Mouse (Mus musculus) frontal cortex, postnatal 36 days (tissue): ENCODE results near the gene Rapgef6.
"Not testable (repeated sequence)": the region's sequence is repeated elsewhere in the genome, so short reads cannot be mapped to it uniquely, and the experiment has no call there.

Experiments used
- DNase-seq, 2 experiments: peaks; one replicate each; pipeline ENCODE4 v3.0.0; 2022; ENCODE audit warnings: low spot score in 2 of 2

Rapgef6 gene

DNA sequence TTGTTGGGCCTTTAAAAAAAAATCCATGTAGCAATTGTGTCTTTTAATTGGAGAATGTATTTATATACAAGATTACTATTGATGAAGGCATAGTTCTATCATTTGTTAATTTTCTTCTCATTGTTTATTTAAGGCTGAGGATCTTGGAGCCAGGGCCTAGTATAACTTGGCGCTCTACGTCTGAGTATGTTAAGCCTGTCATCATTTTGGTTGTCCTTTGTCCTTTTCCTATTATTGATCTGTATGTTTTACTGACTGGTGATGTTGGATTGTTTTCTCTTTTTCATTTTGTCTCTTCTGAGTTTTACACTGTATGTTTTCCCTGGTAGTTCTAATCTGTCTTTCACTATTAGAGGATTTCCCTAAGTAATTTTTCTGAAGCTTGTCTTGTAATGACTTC, 52.1 kb downstream of the Rapgef6 start:
- no peak for DNase-seq

DNA sequence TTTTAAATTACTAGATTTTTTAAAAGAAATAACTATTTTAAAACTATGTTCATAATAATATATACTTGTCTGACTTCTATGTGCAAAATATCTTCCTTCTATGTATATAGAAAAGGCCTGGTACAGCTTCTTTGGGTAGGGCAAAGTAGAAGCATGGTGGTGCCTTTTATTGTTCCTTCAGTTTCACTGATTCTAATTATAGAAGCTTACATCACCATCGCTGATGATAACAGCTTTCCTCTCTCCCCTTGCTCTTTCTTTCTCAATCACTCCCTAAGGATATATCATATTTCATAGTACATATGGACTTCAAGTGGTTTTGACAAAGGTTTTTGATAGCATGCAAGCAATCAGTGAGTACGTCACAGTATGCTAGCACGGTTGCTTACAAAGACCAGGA, 69.9 kb downstream of the Rapgef6 start:
- DNase-seq: no peak

DNA sequence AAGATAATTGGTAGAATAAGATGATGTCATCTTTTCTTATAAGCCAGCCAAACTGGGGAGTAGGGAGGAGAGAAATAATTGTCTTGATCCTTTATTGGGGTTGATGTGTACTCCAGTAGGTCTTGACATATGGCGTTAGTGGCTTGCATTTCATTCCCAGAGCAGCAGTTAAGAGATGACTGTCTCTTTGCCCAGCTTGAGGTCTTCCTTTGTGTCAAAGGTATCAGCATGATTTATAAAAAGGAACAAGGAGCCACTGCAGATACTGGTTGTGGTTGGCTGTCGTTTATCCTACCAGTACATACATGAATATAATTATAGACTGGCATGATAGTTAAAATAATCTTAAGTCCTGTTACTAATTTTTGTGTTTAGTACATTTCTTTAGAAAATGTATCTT, 71.4 kb downstream of the Rapgef6 start:
- no peak for DNase-seq

DNA sequence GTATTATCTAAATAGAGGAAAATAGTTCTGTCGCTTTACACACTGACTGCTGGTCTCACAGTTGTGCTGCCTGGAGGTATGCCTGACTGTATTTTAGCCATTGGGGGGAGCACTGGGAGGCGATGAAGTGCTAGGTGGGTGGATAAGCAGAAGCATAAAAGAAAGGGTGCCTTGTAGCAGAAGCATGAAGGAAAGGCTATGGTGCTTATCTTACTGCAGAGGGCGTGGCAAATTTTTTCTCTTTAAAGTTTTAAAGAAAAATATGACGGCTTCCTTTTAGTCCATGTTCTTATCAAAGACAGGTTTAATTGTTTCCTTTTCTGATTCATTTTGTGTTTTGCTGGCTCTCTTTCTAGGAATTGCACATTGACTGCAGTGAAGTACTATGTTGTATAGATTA, 72.4 kb downstream of the Rapgef6 start:
- DNase-seq: peak; percentile 27 to 36

DNA sequence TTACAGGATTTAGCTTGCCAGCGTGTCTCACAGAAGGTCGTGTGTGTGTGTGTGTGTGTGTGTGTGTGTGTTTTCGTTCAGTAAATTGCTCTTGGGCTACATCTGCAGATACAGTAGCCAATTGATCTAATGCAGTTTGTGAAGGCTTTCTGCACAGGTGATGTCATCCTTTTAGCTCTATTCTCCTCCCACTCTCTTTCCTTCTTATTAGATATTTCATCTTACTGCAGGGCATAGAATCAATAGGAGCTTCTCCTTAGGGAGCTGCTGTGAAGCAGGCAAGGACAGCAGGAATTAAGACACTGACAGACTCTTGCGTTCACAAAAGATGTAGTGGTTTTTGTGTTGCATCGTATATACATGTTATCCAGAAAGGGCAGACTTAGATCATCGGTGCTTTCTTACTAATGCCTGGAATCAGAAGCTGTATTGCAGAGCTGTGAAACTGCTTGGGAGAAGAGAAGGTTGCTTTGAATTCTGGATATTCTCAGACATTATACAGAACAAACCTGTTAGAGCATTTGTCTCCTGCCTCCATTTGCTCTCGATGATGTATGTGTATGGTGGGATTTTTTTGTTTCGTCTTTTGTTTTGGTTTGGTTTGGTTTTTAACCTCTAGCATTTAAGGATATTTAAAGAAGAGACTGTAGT, 73.4 kb downstream of the Rapgef6 start:
- DNase-seq: peak; percentile 26 to 54

DNA sequence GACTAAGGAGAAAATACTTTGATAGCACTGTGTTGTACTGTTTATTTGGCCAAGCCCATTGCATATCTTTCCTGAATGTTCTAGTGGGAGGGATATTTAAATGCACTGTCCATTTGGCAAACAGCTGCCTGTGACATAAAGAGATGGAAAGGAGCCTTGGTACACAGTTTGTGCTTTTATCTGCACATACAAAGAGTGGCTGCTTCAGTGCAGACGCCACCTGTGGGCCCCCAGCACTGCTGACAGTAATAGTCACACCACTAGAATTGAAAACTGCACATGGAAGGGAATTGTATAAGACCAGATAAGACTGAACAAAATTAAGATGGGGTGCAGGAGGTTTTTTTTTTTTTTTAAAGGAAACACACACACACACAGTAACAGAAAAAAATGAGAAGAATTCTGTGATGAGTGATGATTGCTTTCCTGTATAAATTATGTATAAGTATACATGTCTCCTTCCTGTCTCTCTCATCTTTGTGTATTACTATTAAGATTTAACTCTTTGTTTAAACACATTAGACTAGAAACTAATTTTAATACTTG, 75.3 kb downstream of the Rapgef6 start:
- DNase-seq: peak in 1 of 2 experiments; percentile 31

DNA sequence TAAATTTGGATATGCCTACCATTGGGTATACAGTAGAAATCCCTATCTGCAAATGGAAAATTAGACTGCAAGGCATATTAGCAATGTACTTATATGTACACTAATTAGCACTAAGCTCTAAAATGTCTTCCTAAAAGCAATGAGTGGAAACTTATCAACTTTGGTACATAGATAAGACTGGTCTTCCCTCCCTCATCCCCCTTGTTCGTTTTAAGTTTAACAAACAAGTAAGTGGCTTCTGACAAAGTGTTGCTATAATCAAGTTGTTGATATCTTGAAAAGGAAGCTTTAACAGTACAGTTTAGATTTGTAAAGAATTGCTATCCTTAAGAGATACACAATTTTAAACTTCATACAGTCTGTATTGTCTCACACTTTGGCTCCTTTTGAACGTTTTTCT, 78.5 kb downstream of the Rapgef6 start:
- DNase-seq: no peak

DNA sequence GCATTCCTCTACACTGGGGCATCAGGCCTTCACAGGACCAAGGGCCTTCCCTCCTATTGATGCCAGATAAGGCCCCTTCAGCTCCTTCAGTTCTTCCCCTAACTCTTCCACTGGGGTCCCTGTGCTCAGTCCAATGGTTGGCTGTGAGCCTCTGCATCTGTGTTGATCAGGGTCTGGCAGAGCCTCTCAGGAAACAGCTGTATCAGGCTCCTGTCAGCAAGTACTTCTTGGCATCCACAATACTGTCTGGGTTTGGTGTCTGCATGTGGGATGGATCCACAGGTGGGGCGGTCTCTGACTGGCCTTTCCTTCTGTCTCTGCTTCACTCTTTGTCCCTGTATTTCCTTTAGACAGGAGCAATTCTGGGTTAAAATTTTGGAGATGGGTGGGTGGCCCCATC, 80.1 kb downstream of the Rapgef6 start:
- not testable (repeated sequence) for DNase-seq

DNA sequence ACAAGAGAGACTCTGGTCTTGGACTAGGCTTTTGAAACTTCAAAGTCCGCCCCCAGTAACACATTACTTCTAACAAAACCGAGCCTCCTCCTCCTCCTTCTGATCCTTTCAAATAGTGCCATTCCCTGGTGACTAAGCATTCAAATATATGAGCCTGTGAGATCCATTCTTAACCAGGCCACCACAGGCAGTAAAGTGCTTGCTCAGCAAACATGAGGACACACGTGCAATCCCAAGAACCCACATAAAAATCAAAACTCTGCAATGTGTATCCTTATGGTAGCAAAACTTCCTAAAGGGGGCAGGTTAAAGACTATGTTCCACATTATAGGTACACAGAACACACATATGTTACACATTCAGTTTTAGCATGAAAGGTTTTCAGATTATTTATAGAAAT, 81.8 kb downstream of the Rapgef6 start:
- no peak for DNase-seq

DNA sequence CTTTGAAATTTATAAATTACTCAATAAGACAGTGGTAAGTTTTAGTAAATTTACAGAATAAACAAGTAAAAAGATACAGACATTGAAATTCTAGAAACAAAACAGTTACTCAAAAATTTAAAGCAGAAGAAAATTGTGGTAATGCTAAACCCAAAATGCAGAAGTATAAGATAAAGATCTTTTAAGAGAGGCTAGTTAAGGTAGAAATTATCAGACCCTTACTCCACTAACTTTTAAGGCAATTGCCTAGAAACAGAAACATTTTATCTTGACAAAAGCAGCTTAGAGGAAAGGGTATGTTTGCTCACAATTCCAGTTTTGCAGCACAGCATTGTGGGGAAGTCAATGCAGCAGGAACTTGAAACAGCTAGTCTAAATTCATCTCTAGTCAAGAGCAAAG, 91.0 kb downstream of the Rapgef6 start:
- no peak for DNase-seq

DNA sequence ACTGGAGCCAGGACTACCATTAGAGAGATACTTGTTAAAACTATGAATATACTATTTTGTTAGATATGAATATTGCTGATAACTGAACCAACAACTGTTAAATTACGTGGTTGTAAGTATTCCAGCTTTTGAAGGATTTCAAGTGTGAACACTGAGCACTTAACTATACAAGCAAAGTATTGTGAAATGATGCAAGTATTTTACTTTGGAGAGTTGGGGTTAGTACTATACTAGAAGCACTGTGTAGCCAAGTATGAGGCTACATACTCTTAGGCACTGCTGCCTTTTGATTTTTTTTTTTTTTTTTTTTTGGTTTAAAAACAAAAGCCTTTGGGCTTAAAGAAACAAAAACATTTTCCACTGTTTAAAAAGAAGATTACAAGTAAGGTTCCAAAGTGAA, 91.9 kb downstream of the Rapgef6 start:
- DNase-seq: no peak

DNA sequence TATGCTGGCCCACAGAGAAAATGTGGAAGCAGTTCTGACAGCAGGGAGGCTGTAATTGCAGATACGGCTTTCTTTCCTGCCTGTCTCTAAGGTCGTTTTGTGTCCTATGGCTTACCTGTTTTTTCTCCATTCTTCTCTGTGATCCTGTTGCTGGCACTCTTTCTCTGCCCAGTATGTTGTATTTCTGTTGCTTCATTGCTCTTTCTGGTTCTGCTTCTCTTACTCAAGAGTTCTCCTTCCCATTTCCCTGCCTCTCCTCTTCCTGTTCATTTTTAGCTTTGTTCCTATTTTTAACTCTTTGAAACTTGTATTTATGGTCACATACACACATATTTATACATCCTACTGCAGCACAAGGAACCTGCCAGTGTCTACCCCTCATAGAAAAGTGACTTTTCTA, 96.2 kb downstream of the Rapgef6 start:
- DNase-seq: no peak

DNA sequence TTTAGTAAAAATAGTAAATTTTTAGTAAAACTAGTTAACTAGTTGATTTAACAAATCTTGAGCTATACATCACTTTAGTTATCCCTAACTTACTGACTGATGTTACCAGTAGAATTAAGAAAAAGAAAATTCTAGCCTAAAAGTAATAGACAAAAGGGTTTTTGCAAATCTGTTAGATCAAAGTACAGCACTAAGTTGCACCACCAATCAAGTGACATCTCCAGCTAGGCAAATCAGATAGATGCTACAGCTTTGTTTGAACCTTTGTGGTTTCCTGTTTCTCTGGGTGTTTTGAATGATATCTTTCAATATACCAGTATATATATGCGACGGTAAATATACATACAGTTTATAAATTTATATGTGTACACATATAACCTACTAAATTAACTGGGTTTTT, 99.1 kb downstream of the Rapgef6 start:
- no peak for DNase-seq

DNA sequence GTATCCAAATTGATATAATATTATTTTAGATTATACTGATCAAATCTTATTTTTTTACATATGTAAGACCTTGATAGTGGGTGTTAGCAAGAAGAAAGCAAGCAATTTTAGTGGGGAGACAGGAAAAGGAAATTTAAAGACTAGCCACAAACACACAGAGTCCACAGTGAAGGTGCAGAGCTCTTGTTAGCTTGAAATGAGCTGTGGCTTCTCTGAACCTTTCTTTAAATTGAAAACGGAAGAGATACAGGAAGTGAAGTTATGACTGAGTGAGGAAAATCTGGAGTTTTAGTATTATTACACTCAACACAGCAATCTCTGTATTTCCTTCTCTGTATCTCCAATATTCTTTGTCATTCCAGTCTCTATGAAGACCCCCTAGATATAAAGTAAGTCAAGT, 104.3 kb downstream of the Rapgef6 start:
- DNase-seq: no peak

DNA sequence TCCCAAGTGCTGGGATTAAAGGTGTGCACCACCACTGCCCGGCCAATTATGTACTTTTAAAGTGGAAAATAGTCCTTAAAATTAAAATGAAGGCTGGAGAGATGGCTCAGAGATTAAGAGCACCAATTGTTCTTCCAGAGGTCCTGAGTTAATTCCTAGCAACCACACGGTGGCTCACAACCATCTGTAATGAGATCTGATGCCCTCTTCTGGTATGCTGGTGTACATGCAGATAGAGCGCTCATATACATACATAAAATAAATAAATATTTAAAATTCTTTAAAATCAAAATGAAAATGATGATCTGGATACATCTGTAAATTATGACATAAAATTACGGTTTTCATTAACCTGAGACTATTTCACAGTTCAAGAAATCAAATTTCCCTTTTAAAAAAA, 123.8 kb downstream of the Rapgef6 start:
- no peak for DNase-seq

DNA sequence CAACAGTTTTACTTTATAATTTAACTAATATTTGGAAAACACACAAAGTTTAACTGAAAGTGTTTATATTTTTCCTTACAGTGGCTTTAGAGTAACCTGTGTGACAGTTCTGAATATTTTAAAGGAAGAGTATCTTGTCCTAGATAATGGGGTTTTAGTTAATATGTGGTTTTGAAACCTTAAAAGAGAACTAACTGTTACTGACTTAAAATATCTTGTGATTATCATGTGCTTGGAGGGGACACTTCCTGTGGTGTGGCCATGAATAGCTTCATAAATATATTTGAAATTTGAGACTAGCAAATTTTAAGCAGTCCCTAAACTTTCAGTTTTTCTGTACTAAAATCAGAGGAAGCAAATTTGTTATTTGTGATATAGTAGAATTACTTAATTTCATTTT, 125.9 kb downstream of the Rapgef6 start:
- DNase-seq: no peak

DNA sequence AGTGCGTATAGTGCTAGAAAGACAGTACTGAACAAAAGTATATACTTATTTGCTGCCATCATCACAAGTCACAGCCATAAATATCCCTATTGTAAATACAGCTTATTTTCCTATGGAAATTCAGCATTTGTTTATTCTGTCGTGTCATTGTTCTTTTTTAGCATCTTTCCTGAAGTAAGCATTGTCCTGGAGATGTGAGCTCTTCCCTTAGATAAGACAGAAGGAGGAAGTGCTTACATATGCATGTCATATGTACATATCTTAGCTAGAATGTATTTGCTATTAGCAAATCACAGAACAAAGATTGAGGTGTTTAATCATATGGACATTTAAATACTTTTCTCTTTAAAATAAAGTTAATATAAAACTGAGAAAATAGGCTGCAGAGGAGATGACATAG, 132.8 kb downstream of the Rapgef6 start:
- DNase-seq: no peak

DNA sequence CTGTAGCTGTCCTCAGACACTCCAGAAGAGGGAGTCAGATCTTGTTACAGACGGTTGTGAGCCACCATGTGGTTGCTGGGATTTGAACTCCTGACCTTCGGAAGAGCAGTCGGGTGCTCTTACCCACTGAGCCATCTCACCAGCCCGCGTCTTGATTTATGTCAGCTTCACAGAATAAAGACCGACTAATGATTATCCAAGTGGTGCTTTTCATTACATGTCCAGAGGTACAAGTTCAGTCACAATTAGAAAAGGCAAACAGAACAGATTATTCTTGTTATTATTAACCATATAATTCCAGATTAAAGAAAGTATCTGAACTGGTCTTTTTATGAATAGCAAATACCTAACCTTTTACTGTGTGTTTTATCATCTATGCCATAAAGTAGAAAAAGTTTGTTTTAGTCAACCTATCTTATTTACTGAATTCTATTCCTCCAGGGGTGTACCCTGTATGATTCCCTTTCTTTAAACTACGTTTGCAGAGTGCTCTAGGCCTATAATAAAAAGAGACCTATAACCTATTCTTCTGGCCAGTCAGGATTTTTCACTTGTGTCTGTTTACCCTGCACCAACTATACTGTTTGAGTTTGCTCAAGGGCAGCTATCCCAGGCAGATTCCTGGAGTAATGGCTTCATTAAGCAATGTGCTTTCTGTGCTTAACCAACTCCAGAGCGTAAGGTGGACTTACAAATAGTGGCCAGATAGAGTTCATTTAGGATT, 151.1 kb downstream of the Rapgef6 start:
- no peak for DNase-seq

DNA sequence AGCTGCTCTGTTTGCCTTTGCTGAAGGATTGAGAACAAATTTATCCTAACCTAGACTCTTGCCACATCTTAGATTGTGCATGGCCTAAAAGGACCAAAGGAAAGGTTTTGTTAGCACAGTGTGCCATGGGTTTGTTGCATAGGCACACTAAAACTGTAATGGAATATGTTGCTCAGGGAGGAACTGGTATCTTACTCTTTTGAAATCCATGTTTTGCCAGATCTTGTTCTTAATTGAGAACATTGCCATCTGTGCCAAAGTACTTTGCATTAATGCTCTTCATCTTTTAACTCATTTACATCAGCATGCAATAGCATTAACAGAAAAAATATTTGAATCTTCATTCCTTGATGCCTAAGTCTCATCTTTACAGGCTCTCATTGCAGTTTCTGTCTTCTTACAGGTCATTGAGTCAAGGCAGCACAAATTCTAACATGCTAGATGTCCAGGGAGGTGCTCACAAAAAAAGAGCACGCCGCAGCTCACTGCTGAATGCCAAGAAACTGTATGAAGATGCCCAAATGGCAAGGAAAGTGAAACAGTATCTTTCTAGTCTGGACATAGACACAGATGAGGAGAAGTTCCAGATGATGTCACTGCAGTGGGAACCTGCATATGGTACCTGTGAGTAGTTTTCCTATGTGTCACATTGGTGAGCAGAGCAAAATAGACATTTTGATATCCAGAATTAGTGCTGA, 153.3 kb downstream of the Rapgef6 start:
- peak in 1 of 2 experiments; percentile 13 for DNase-seq

DNA sequence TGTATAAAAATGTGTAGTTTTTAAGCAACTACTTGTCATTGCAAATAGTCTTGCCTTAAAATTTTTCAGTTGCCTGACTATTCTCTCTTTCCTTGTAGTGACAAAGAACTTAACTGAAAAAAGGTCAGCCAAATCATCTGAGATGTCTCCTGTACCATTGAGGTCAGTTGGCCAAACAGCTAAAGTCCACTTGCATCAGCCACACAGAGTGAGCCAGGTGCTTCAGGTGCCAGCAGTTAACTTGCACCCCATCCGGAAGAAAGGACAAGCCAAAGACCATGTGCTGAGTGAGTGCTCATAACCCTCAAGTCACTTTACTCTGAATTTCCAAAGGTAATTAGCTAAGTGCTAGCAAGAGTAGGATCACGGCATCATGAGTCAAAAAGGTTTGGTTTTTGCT, 156.5 kb downstream of the Rapgef6 start:
- no peak for DNase-seq

DNA sequence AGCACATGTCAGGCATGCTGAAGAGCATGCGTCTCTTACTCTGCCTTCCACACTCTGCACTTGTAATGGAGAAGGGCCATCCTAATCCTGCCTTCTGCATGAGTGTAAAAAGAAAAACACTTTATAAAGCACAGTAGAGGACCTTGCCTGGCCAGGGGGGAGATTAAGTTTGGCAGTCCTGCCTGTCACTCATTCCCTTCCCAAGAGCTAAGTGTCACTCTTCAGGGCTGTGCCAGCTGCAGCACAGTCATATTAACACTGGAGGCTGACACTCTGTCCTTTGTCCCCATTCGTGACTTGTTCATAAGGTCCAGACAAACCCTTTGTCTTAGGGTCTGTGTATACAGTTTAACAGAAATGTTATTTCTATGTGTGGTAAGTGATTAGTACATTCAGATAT, 162.2 kb downstream of the Rapgef6 start:
- DNase-seq: no peak

DNA sequence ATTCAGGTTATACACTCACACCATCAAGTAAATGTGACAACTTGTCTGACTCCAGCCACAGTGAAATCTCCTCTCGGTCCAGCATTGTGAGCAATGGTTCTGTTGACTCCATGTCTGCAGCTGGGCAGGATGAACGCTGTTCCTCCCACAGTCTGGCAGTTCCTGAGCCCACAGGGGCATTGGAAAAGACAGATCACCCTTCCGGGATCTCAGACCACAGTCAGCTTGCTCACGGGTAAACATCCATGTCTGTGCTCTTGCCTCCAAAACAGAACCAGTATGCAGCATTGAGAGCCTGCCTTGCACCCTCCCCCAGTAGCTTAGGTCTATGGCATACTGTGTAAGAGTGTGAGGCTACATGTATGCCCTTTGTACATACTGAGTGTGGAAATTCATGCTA, 167.5 kb downstream of the Rapgef6 start:
- DNase-seq: no peak

DNA sequence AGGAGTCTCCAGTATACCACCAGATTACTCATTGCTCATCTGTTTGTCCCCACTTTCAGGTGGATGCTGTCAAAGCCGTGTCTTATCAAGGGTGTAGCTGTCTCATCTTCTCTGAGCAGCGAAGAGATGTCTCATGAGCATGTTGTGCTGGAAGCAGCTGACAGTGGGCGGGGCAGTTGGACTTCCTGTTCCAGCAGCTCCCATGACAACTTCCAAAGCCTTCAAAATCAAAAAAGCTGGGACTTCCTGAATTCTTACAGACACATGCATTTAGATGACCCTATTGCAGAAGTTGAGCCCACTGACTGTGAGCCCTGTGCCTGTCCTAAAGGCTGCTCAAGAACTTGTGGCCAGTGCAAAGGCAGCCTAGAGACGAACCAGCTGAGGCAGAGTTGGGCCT, 168.5 kb downstream of the Rapgef6 start:
- DNase-seq: no peak
